Mouse (Mus musculus): ENCODE data around the gene Zmynd10. TPM values are rescaled to one million over a fixed set of nuclear protein-coding genes. Genes with fewer than 3 reads are reported as not detected.
"Not testable (repeated sequence)": the region's sequence is repeated elsewhere in the genome, so short reads cannot be mapped to it uniquely, and the experiment has no call there.

Gene Zmynd10
- polyA plus RNA-seq, 1 experiment from 2014 or later, result 0.95 TPM

GRCm38 (mm10) chr9:107555031-107555457, 7.9 kb downstream of the Zmynd10 start:
- H3K36me3 ChIP-seq (ENCODE audit: control insufficient read depth, insufficient read depth, low read length), result peaks cover 20% of the 10 kb centered on the region
- under 1% methylated on average over 23 of the region's 23 CpGs for WGBS
- H3K9ac ChIP-seq (ENCODE audit: low read length), result peak overlapping the region; percentile 79
- peak overlapping the region; percentile 83 for H3K4me2 ChIP-seq (ENCODE audit: low read depth, severe bottlenecking)
- H3K27me3 ChIP-seq (ENCODE audit: control insufficient read depth, insufficient read depth, low read length), result no peaks in the 10 kb centered on the region
- H3K4me3 ChIP-seq (ENCODE audit: low read depth, low read length), result peak overlapping the region; percentile 78
- peaks cover 45% of the 10 kb centered on the region for H3K4me1 ChIP-seq (ENCODE audit: control insufficient read depth, insufficient read depth, low read length)
- no peak; the same call in 1 of the 2 replicates for ATAC-seq (ENCODE audit: insufficient number of reproducible peaks, low FRiP score, low TSS enrichment, low read depth)
- peak; percentile 66 for DNase-seq (ENCODE audit: low spot score)
- no peaks in the 10 kb centered on the region for H3K9me3 ChIP-seq (ENCODE audit: control insufficient read depth, low read length)
- H3K27ac ChIP-seq (replicated peaks; ENCODE audit: low read depth, low read length), result peak overlapping the region; percentile 91

DNA sequence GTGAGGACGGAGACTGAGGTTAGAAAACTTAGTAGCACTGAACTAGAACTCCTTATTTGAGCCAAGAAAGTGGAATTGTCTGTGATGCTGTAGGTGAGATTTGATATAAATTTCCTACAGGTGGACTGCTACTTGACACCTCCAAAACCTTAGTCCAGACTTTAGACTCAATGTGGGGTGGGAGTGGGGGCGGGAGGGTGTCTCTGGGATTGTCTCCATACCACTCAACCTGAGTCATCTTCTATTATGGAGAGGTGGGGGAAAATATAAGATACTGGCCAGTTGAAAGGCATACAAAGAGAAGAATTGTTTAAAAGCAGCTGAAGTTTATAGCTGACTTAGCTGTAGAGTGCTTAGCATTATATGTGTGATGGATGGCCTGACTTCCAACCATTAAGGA, 8.6 kb downstream of the Zmynd10 start:
- H3K9ac ChIP-seq (ENCODE audit: low read length), result peak overlapping the region; percentile 79
- peak overlapping the region; percentile 78 for H3K4me3 ChIP-seq (ENCODE audit: low read depth, low read length)
- H3K27ac ChIP-seq (replicated peaks; ENCODE audit: low read depth, low read length), result no peak overlapping the region; the same call in 1 of the 2 replicates
- no peaks in the 10 kb centered on the region for H3K9me3 ChIP-seq (ENCODE audit: control insufficient read depth, low read length)
- ATAC-seq (ENCODE audit: insufficient number of reproducible peaks, low FRiP score, low TSS enrichment, low read depth) (no peak), DNase-seq (ENCODE audit: low spot score) (no peak)
- H3K36me3 ChIP-seq (ENCODE audit: control insufficient read depth, insufficient read depth, low read length), result peaks cover 20% of the 10 kb centered on the region
- no peaks in the 10 kb centered on the region for H3K27me3 ChIP-seq (ENCODE audit: control insufficient read depth, insufficient read depth, low read length)
- WGBS, result 53% methylated on average over 2 of the region's 2 CpGs
- H3K4me2 ChIP-seq (ENCODE audit: low read depth, severe bottlenecking), result peak overlapping the region; percentile 83
- H3K4me1 ChIP-seq (ENCODE audit: control insufficient read depth, insufficient read depth, low read length), result peaks cover 41% of the 10 kb centered on the region

DNA sequence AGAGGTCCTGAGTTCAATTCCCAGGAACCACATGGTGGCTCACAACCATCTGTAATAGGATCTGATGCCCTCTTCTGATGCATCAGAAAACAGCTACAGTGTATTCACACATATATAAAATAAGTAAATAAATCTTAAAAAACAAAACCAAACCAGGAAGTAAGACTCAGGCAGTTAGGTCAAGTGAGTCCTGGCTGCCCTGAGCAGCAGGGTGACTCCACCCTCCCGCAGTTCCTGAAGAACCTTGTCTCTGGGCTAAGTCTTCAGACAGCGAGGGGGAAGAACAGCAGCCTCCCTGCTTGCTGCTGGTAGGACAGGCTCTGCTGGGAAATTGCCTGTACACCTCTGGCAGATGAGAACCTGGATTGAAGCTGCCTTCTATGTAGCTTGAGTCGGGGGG, 9.2 kb downstream of the Zmynd10 start:
- Histone ChIP-seq H3K4me2 (ENCODE audit: low read depth, severe bottlenecking) (peak overlapping the region; percentile 83; the same call in 1 of the 2 replicates), H3K4me1 (ENCODE audit: control insufficient read depth, insufficient read depth, low read length) (peaks cover 35% of the 10 kb centered on the region), H3K36me3 (ENCODE audit: control insufficient read depth, insufficient read depth, low read length) (peaks cover 20% of the 10 kb centered on the region), H3K9ac (ENCODE audit: low read length) (no peak overlapping the region), H3K9me3 (ENCODE audit: control insufficient read depth, low read length) (no peaks in the 10 kb centered on the region), H3K27ac (replicated peaks; ENCODE audit: low read depth, low read length) (no peak overlapping the region), H3K27me3 (ENCODE audit: control insufficient read depth, insufficient read depth, low read length) (no peaks in the 10 kb centered on the region), H3K4me3 (ENCODE audit: low read depth, low read length) (no peak overlapping the region)
- DNase-seq (ENCODE audit: low spot score), result no peak
- ATAC-seq (ENCODE audit: insufficient number of reproducible peaks, low FRiP score, low TSS enrichment, low read depth), result no peak
- WGBS, result 84% methylated on average over 3 of the region's 3 CpGs

GRCm38 (mm10) chr9:107563029-107563581, 16.0 kb downstream of the Zmynd10 start, which contains the start of gene Tusc2:
Gene Tusc2 (plus strand): TSS chr9:107563255.
- Histone ChIP-seq H3K9ac (ENCODE audit: low read length) (peak within 1 kb of the TSS; percentile 72), H3K4me1 (ENCODE audit: control insufficient read depth, insufficient read depth, low read length) (peaks cover 14% of the 10 kb centered on the region), H3K27ac (replicated peaks; ENCODE audit: low read depth, low read length) (no peak within 1 kb of the TSS), H3K27me3 (ENCODE audit: control insufficient read depth, insufficient read depth, low read length) (no peaks in the 10 kb centered on the region), H3K36me3 (ENCODE audit: control insufficient read depth, insufficient read depth, low read length) (peaks cover 16% of the 10 kb centered on the region), H3K9me3 (ENCODE audit: control insufficient read depth, low read length) (no peaks in the 10 kb centered on the region), H3K4me2 (ENCODE audit: low read depth, severe bottlenecking) (peak within 1 kb of the TSS; percentile 80), H3K4me3 (ENCODE audit: low read depth, low read length) (peak within 1 kb of the TSS; percentile 79)
- DNase-seq (ENCODE audit: low spot score) (peak; percentile 94), ATAC-seq (ENCODE audit: insufficient number of reproducible peaks, low FRiP score, low TSS enrichment, low read depth) (peak; percentile 88)
- under 1% methylated on average over 46 of the region's 46 CpGs for WGBS

DNA sequence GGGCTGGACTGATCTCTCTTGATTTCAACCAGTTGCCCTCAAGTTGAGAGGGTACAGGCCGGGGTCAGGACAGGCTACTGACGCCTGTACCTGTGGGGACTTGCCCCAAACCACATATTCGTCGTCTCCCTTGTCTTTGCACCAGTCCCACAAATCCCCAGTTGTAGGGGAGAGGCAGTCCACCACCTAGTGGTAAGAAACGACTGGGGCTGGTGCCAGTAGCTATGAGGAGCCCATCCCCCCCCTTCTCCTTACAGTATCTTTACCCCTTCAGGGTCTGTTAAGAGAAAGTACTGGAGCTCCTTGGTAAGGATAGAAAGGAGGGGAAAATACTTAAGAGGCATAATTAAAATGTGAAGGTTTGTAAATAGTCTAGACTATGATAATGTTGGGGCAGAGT, 18.5 kb downstream of the Zmynd10 start:
- not testable (repeated sequence) for DNase-seq (ENCODE audit: low spot score); H3K36me3 ChIP-seq (ENCODE audit: control insufficient read depth, insufficient read depth, low read length); H3K4me3 ChIP-seq (ENCODE audit: low read depth, low read length); H3K9me3 ChIP-seq (ENCODE audit: control insufficient read depth, low read length); H3K9ac ChIP-seq (ENCODE audit: low read length); H3K4me2 ChIP-seq (ENCODE audit: low read depth, severe bottlenecking); H3K27ac ChIP-seq (replicated peaks; ENCODE audit: low read depth, low read length); H3K27me3 ChIP-seq (ENCODE audit: control insufficient read depth, insufficient read depth, low read length); ATAC-seq (ENCODE audit: insufficient number of reproducible peaks, low FRiP score, low TSS enrichment, low read depth)
- WGBS, result 45% methylated on average over 5 of the region's 5 CpGs
- H3K4me1 ChIP-seq (ENCODE audit: control insufficient read depth, insufficient read depth, low read length), result peaks cover 22% of the 10 kb centered on the region

DNA sequence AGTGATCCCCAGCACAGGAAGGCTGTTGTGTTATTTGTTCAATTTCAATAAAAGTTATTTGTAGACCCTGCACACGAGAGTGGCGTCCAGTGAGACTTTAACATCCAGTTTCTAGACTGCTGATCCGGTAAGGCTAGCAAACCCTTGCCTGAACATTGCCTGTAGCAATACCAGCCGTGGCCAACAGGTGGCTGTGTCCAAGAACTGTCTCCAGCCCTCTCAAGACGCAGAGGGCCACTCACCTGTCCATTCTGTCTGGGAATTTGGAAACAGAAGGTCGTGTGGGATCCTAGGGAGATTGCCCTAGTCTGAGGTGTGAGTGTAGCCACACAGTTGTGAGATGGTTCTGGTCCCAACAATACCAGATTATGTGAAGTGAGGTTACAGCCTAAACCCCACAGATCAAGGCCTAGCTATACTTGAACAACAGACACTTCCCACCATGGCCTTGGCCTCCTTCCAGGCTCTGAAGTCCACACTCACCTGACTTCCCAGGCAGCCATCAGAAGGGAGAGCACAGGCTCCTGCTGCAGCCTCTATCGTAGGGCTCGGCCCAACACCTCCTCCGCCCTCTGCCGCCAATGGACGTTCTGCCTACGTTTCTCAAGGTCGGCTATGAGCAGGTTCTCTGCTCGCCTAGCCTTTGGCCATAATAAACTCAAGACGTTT, 19.1 kb downstream of the Zmynd10 start:
- H3K9ac ChIP-seq (ENCODE audit: low read length), result no peak overlapping the region
- H3K27ac ChIP-seq (replicated peaks; ENCODE audit: low read depth, low read length), result no peak overlapping the region
- 65% methylated on average over 15 of the region's 15 CpGs for WGBS
- H3K27me3 ChIP-seq (ENCODE audit: control insufficient read depth, insufficient read depth, low read length), result no peaks in the 10 kb centered on the region
- peaks cover 26% of the 10 kb centered on the region for H3K4me1 ChIP-seq (ENCODE audit: control insufficient read depth, insufficient read depth, low read length)
- H3K9me3 ChIP-seq (ENCODE audit: control insufficient read depth, low read length), result no peaks in the 10 kb centered on the region
- ATAC-seq (ENCODE audit: insufficient number of reproducible peaks, low FRiP score, low TSS enrichment, low read depth) (no peak), DNase-seq (ENCODE audit: low spot score) (peak; percentile 91)
- peaks cover 11% of the 10 kb centered on the region; the same call in 1 of the 2 replicates for H3K36me3 ChIP-seq (ENCODE audit: control insufficient read depth, insufficient read depth, low read length)
- no peak overlapping the region for H3K4me3 ChIP-seq (ENCODE audit: low read depth, low read length)
- no peak overlapping the region for H3K4me2 ChIP-seq (ENCODE audit: low read depth, severe bottlenecking)

- Histone ChIP-seq H3K27ac (replicated peaks; ENCODE audit: low read depth, low read length) (no peak overlapping the region), H3K4me1 (ENCODE audit: control insufficient read depth, insufficient read depth, low read length) (peaks cover 26% of the 10 kb centered on the region), H3K9me3 (ENCODE audit: control insufficient read depth, low read length) (no peaks in the 10 kb centered on the region), H3K4me3 (ENCODE audit: low read depth, low read length) (no peak overlapping the region), H3K9ac (ENCODE audit: low read length) (no peak overlapping the region), H3K36me3 (ENCODE audit: control insufficient read depth, insufficient read depth, low read length) (peaks cover 10% of the 10 kb centered on the region; the same call in 1 of the 2 replicates), H3K4me2 (ENCODE audit: low read depth, severe bottlenecking) (no peak overlapping the region), H3K27me3 (ENCODE audit: control insufficient read depth, insufficient read depth, low read length) (no peaks in the 10 kb centered on the region)
- ATAC-seq (ENCODE audit: insufficient number of reproducible peaks, low FRiP score, low TSS enrichment, low read depth), result no peak
- no peak for DNase-seq (ENCODE audit: low spot score)
- 76% methylated on average over 3 of the region's 3 CpGs for WGBS
These were observed 19.8 kb downstream of the Zmynd10 start for GRCm38 (mm10) chr9:107566855-107567254.

- Histone ChIP-seq H3K36me3 (ENCODE audit: control insufficient read depth, insufficient read depth, low read length) (peaks cover 18% of the 10 kb centered on the region; the same call in 1 of the 2 replicates), H3K4me2 (ENCODE audit: low read depth, severe bottlenecking) (peak within 1 kb of the TSS; percentile 93), H3K4me3 (ENCODE audit: low read depth, low read length) (peak within 1 kb of the TSS; percentile 84), H3K27me3 (ENCODE audit: control insufficient read depth, insufficient read depth, low read length) (no peaks in the 10 kb centered on the region), H3K27ac (replicated peaks; ENCODE audit: low read depth, low read length) (peak within 1 kb of the TSS; percentile 73), H3K9ac (ENCODE audit: low read length) (peak within 1 kb of the TSS; percentile 89), H3K4me1 (ENCODE audit: control insufficient read depth, insufficient read depth, low read length) (peaks cover 26% of the 10 kb centered on the region), H3K9me3 (ENCODE audit: control insufficient read depth, low read length) (no peaks in the 10 kb centered on the region)
- 5% methylated on average over 18 of the region's 18 CpGs for WGBS
- DNase-seq (ENCODE audit: low spot score), result peak; percentile 43
- no peak for ATAC-seq (ENCODE audit: insufficient number of reproducible peaks, low FRiP score, low TSS enrichment, low read depth)
These were observed 20.7 kb downstream of the Zmynd10 start, which contains the start of gene Hyal2 for GRCm38 (mm10) chr9:107567702-107568319. Gene Hyal2 (plus strand): TSS chr9:107567945.

Data from limb, embryonic 11.5 days (tissue).